Comparison of ENCODE assay signal across 16 mouse cellular contexts in genomic region chr7:37820670-37821301, GRCm38 (mm10). TPM values are rescaled to one million over a fixed set of nuclear protein-coding genes. Genes with fewer than 3 reads are reported as not detected.
DNase-seq lines count a peak whose midpoint lies in the region; ATAC-seq and TF ChIP-seq lines count a peak whose summit lies in the region.
"Had no signal": no experiment of that assay in that cellular context is flagged by ENCODE, and none has a peak within 500 bp of the region (broad histone marks: within the 10 kb centered on the region; RNA-seq: fewer than 3 reads in every experiment).

No protein-coding gene starts in this region.

- no peak for DNase-seq in forebrain, embryonic 10.5 days (ENCODE audit: extremely low spot score, low spot score)
- no peak for DNase-seq in forebrain, embryonic 11.5 days (ENCODE audit: low spot score)
- DNase-seq in ES-E14 (ENCODE audit: low read depth, low spot score): no peak
- no peak for DNase-seq in thymus, postnatal 0 days (ENCODE audit: low spot score)
- DNase-seq in kidney, adult 2 months: no peak
- no peak for DNase-seq in gastrocnemius, postnatal 4 days (ENCODE audit: low spot score in 2 of 2)
- DNase-seq: adrenal gland, postnatal 10 days; cerebellum, postnatal 25 days; midbrain, embryonic 14.5 days; thymus, adult 2 months had no signal

- no peak overlapping the region for H3K9ac ChIP-seq in forebrain, embryonic 11.5 days (ENCODE audit: low read length)
- no peak overlapping the region for H3K9ac ChIP-seq in ES-E14 (ENCODE audit: insufficient read depth, low read depth, low read length, poor library complexity, severe bottlenecking)
- no peak overlapping the region for H3K9ac ChIP-seq in heart, embryonic 16.5 days (ENCODE audit: low read length)
- no peak overlapping the region for H3K9ac ChIP-seq in stomach, embryonic 15.5 days
- H3K9ac ChIP-seq: embryonic facial prominence, embryonic 12.5 days; hindbrain, embryonic 13.5 days; limb, embryonic 15.5 days had no signal

- no peak for TF ChIP-seq POLR2A in kidney, adult 2 months (IDR thresholded peaks at IDR 0.05; ENCODE audit: low read depth, low read length)

- H3K4me2 ChIP-seq in forebrain, embryonic 11.5 days (ENCODE audit: low read depth, low read length, severe bottlenecking): no peak overlapping the region
- no peak overlapping the region for H3K4me2 ChIP-seq in heart, embryonic 16.5 days (ENCODE audit: low read depth, low read length)
- H3K4me2 ChIP-seq in stomach, embryonic 15.5 days: no peak overlapping the region
- H3K4me2 ChIP-seq: embryonic facial prominence, embryonic 12.5 days; hindbrain, embryonic 13.5 days; limb, embryonic 15.5 days had no signal

- no peaks in the 10 kb centered on the region for H3K27me3 ChIP-seq in forebrain, embryonic 10.5 days (ENCODE audit: poor library complexity, severe bottlenecking)
- H3K27me3 ChIP-seq in forebrain, embryonic 11.5 days (ENCODE audit: control insufficient read depth, insufficient read depth, low read length): no peaks in the 10 kb centered on the region
- H3K27me3 ChIP-seq in heart, embryonic 16.5 days (ENCODE audit: control insufficient read depth, insufficient read depth, low read length): no peaks in the 10 kb centered on the region
- H3K27me3 ChIP-seq in stomach, embryonic 15.5 days (replicated peaks): no peaks in the 10 kb centered on the region
- no peaks in the 10 kb centered on the region for H3K27me3 ChIP-seq in kidney, adult 2 months (replicated peaks; ENCODE audit: control insufficient read depth, insufficient read depth, low read length)
- H3K27me3 ChIP-seq: embryonic facial prominence, embryonic 12.5 days; hindbrain, embryonic 13.5 days; limb, embryonic 15.5 days had no signal

- peaks cover 6% of the 10 kb centered on the region; the same call in 1 of the 2 replicates for H3K4me1 ChIP-seq in forebrain, embryonic 10.5 days
- no peaks in the 10 kb centered on the region for H3K4me1 ChIP-seq in forebrain, embryonic 11.5 days (replicated peaks; ENCODE audit: control insufficient read depth, insufficient read depth, low read length)
- H3K4me1 ChIP-seq in ES-E14 (ENCODE audit: control insufficient read depth in 2 of 2, insufficient read depth in 2 of 2, low read length in 2 of 2, poor library complexity in 1 of 2): peaks cover 0 to 9% of the 10 kb centered on the region in 2 experiments; a peak in 1 of 4 replicates
- peaks cover 3% of the 10 kb centered on the region; the same call in 1 of the 2 replicates for H3K4me1 ChIP-seq in heart, embryonic 16.5 days (ENCODE audit: control insufficient read depth, insufficient read depth, low read length)
- 0 out of 2 replicates have a peak, but pooled peaks cover 3% of the 10 kb centered on the region for H3K4me1 ChIP-seq in stomach, embryonic 15.5 days
- no peaks in the 10 kb centered on the region for H3K4me1 ChIP-seq in kidney, adult 2 months (ENCODE audit: control insufficient read depth, insufficient read depth, low read length)
- H3K4me1 ChIP-seq: embryonic facial prominence, embryonic 12.5 days; hindbrain, embryonic 13.5 days; limb, embryonic 15.5 days had no signal

- H3K9me3 ChIP-seq in forebrain, embryonic 10.5 days: 0 out of 2 replicates have a peak, but pooled peaks cover 5% of the 10 kb centered on the region
- H3K9me3 ChIP-seq in forebrain, embryonic 11.5 days (ENCODE audit: control insufficient read depth, low read length): no peaks in the 10 kb centered on the region
- H3K9me3 ChIP-seq in ES-E14 (ENCODE audit: control insufficient read depth, insufficient read depth, low read depth, low read length): no peaks in the 10 kb centered on the region
- no peaks in the 10 kb centered on the region for H3K9me3 ChIP-seq in heart, embryonic 16.5 days (replicated peaks; ENCODE audit: control insufficient read depth, low read length)
- no peaks in the 10 kb centered on the region for H3K9me3 ChIP-seq in stomach, embryonic 15.5 days
- H3K9me3 ChIP-seq: embryonic facial prominence, embryonic 12.5 days; hindbrain, embryonic 13.5 days; limb, embryonic 15.5 days had no signal

- no peak for TF ChIP-seq CTCF in kidney, adult 2 months (conservative IDR thresholded peaks at IDR 0.05; ENCODE audit: insufficient read depth, insufficient read length, low read depth, low read length)

- 85% methylated on average over 11 of the region's 11 CpGs for WGBS in forebrain, embryonic 10.5 days
- WGBS in forebrain, embryonic 11.5 days: 82% methylated on average over 11 of the region's 11 CpGs
- WGBS in heart, embryonic 16.5 days: 43% methylated on average over 11 of the region's 11 CpGs
- 60% methylated on average over 11 of the region's 11 CpGs for WGBS in stomach, embryonic 15.5 days
- 80% methylated on average over 11 of the region's 11 CpGs for WGBS in kidney, adult 2 months

- no peaks in the 10 kb centered on the region for H3K36me3 ChIP-seq in forebrain, embryonic 10.5 days (replicated peaks)
- H3K36me3 ChIP-seq in forebrain, embryonic 11.5 days (ENCODE audit: control insufficient read depth, insufficient read depth, low read length): no peaks in the 10 kb centered on the region
- H3K36me3 ChIP-seq in ES-E14 (ENCODE audit: control insufficient read depth, insufficient read depth, low read length, poor library complexity, severe bottlenecking): no peaks in the 10 kb centered on the region
- no peaks in the 10 kb centered on the region for H3K36me3 ChIP-seq in heart, embryonic 16.5 days (ENCODE audit: control insufficient read depth, insufficient read depth)
- no peaks in the 10 kb centered on the region for H3K36me3 ChIP-seq in stomach, embryonic 15.5 days
- no peaks in the 10 kb centered on the region for H3K36me3 ChIP-seq in kidney, adult 2 months (ENCODE audit: control insufficient read depth, insufficient read depth, low read length)
- H3K36me3 ChIP-seq: embryonic facial prominence, embryonic 12.5 days; hindbrain, embryonic 13.5 days; limb, embryonic 15.5 days had no signal

- ATAC-seq in forebrain, embryonic 11.5 days (replicated peaks; ENCODE audit: low FRiP score): no peak
- ATAC-seq in heart, embryonic 16.5 days (replicated peaks; ENCODE audit: extremely low read depth, insufficient read depth, low FRiP score): peak; percentile 52; the same call in 1 of the 2 replicates
- peak; percentile 80 for ATAC-seq in stomach, embryonic 15.5 days (ENCODE audit: insufficient read depth, low FRiP score, low read depth)

- peak overlapping the region; percentile 51; the same call in 1 of the 2 replicates for H3K27ac ChIP-seq in forebrain, embryonic 10.5 days
- H3K27ac ChIP-seq in forebrain, embryonic 11.5 days (ENCODE audit: low read depth, low read length): no peak overlapping the region
- H3K27ac ChIP-seq in ES-E14 (ENCODE audit: insufficient read depth, low read depth, low read length, poor library complexity, severe bottlenecking): no peak overlapping the region
- H3K27ac ChIP-seq in heart, embryonic 16.5 days (ENCODE audit: low read length): no peak overlapping the region; the same call in 1 of the 2 replicates
- H3K27ac ChIP-seq in stomach, embryonic 15.5 days: no peak overlapping the region
- H3K27ac ChIP-seq in kidney, adult 2 months (ENCODE audit: insufficient read depth, low read depth, low read length): no peak overlapping the region
- H3K27ac ChIP-seq: embryonic facial prominence, embryonic 12.5 days; hindbrain, embryonic 13.5 days; left cerebral cortex, adult 2 months; limb, embryonic 15.5 days had no signal

- no peak overlapping the region for H3K4me3 ChIP-seq in forebrain, embryonic 10.5 days
- no peak overlapping the region for H3K4me3 ChIP-seq in forebrain, embryonic 11.5 days (ENCODE audit: low read depth, low read length)
- H3K4me3 ChIP-seq in ES-E14 (ENCODE audit: insufficient read depth in 1 of 2, low read depth in 1 of 2, low read length in 2 of 2, poor library complexity in 1 of 2, severe bottlenecking in 1 of 2): no peak overlapping the region
- no peak overlapping the region for H3K4me3 ChIP-seq in heart, embryonic 16.5 days (ENCODE audit: low read length)
- no peak overlapping the region for H3K4me3 ChIP-seq in stomach, embryonic 15.5 days (replicated peaks)
- no peak overlapping the region for H3K4me3 ChIP-seq in kidney, adult 2 months (ENCODE audit: insufficient read depth, low read depth, low read length)
- H3K4me3 ChIP-seq: embryonic facial prominence, embryonic 12.5 days; hindbrain, embryonic 13.5 days; left cerebral cortex, adult 2 months; limb, embryonic 15.5 days had no signal

- in situ Hi-C loops in ES-E14 (cut with MboI; ENCODE audit: low sequenced_read_pairs in 2 of 2, unreplicated experiment in 2 of 2): no loop called here

TF ChIP-seq in ES-E14, 5 proteins besides CTCF, POLR2A, EP300 and RAD21:
- TF ChIP-seq ZNF384 (IDR thresholded peaks at IDR 0.05; ENCODE audit: low read depth, low read length): peak; percentile 75
- TF ChIP-seq ZC3H11A (IDR thresholded peaks at IDR 0.05; ENCODE audit: borderline replicate concordance, low read depth, low read length): no peak

RNA-seq across cellular contexts. Expression of gene Zfp536, which starts 47.3 kb away (rescaled TPM):
- 30.5 and 31.5 TPM in 2 replicates for polyA plus RNA-seq in forebrain, embryonic 10.5 days (2016; fragmentation: Nextera tagmentation; extraction: Ambion mirVana)
- polyA plus RNA-seq in forebrain, embryonic 11.5 days (2014; fragmentation: Nextera tagmentation; extraction: Ambion mirVana): 34.4 and 41.8 TPM in 2 replicates
- 2.2 and 4.7 TPM in 2 replicates for total RNA-seq in ES-E14 (2012; rRNA removed)
- 4.7 and 5.8 TPM in 2 replicates for polyA plus RNA-seq in heart, embryonic 16.5 days (2015; fragmentation: Nextera tagmentation; extraction: Ambion mirVana)
- polyA plus RNA-seq in stomach, embryonic 15.5 days (2015; fragmentation: Nextera tagmentation; extraction: Ambion mirVana): 12.8 and 14.0 TPM in 2 replicates
- polyA plus RNA-seq in thymus, postnatal 0 days (2015; fragmentation: Nextera tagmentation; extraction: Ambion mirVana): 0.16 and 0.24 TPM in 2 replicates
- 0.11 and 0.26 TPM in 2 replicates for polyA plus RNA-seq in kidney, adult 2 months (2012; rRNA removed)
- 10 to 100 TPM in 1 of 2 experiments, 1 to 10 TPM in 1; 9.0 to 11.3 TPM for total RNA-seq in gastrocnemius, postnatal 4 days (2021)
